Mouse (Mus musculus) heart, embryonic 16.5 days (tissue): ENCODE results near the gene Asgr1. TPM values are rescaled to one million over a fixed set of nuclear protein-coding genes. Genes with fewer than 3 reads are reported as not detected.

Source experiments
- ATAC-seq: fragments of 200-750 bp; cut with Nextera tagmentation; replicated peaks from 2 replicates; pipeline ENCODE4 v1.8.0; 2017; ENCODE audit warnings: moderate number of reproducible peaks; ENCODE audit not compliant: insufficient read depth, low FRiP score; ENCODE audit errors: extremely low read depth
- H3K27ac ChIP-seq: fragments of 300-500 bp; sonication (generic); 2 replicates; pipeline ENCODE4 v1.5.1; 2014; ENCODE audit warnings: mild to moderate bottlenecking, low read length, control low read depth, moderate library complexity
- H3K27me3 ChIP-seq: fragments of 300-500 bp; sonication (generic); 2 replicates; pipeline ENCODE4 v1.6.1; 2014; ENCODE audit warnings: low read length, mixed read lengths; ENCODE audit not compliant: control insufficient read depth, insufficient read depth
- H3K36me3 ChIP-seq: fragments of 300-500 bp; sonication (generic); 2 replicates; pipeline ENCODE4 v1.6.1; 2014; ENCODE audit not compliant: control insufficient read depth, insufficient read depth
- H3K4me1 ChIP-seq: fragments of 300-500 bp; sonication (generic); 2 replicates; pipeline ENCODE4 v1.6.1; 2014; ENCODE audit warnings: low read length, mixed read lengths; ENCODE audit not compliant: control insufficient read depth, insufficient read depth
- H3K4me2 ChIP-seq: fragments of 300-500 bp; sonication (generic); 2 replicates; pipeline ENCODE4 v1.6.1; 2014; ENCODE audit warnings: low read depth, mild to moderate bottlenecking, control low read depth, low read length
- H3K4me3 ChIP-seq: fragments of 300-500 bp; sonication (generic); 2 replicates; pipeline ENCODE4 v1.5.1; 2014; ENCODE audit warnings: mild to moderate bottlenecking, control low read depth, low read length
- H3K9ac ChIP-seq: fragments of 300-500 bp; sonication (generic); 2 replicates; pipeline ENCODE4 v1.6.1; 2014; ENCODE audit warnings: low read length, control low read depth
- H3K9me3 ChIP-seq: fragments of 300-500 bp; sonication (generic); replicated peaks from 2 replicates; pipeline ENCODE4 v1.6.1; 2016; ENCODE audit warnings: low read length; ENCODE audit not compliant: control insufficient read depth
- WGBS: fragments of 180-500 bp; shearing (Covaris S2); extraction: QIAGEN DNeasy Blood & Tissue Kit; methylation state at CpG from one replicate; pipeline ENCODE4 v1.1.7; 2014; 5-methylcytosine and 5-hydroxymethylcytosine counted together
- polyA plus RNA-seq: library from polyadenylated mRNA; unstranded; fragments of >200 nt; fragmentation: Nextera tagmentation; extraction: Ambion mirVana; gene quantifications from 2 replicates; pipeline ENCODE4 v1.2.1, GENCODE M21; 2015

Asgr1 gene
- polyA plus RNA-seq, 1 experiment from 2014 or later: not detected

DNA sequence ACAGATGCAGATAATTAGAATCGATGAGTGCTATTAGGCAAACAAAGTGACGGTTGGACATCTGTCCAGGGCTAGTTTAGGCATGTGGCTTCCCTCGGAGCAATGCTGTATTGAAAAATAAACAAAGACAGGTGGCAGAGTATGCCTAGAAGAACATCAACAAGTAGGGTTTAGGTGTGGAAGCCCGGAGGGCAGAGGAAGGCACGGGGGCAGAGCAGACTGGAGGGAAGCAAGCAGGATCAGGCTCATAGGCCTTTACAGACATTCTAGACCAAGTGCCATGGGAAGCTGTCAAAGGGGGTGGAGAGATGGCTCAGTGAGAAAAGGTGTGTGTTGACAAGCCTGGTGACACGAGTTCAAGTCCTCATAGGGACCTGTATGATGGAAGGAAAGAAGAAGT, 4.5 kb upstream of the Asgr1 start:
- Histone ChIP-seq H3K9ac (no peak overlapping the region), H3K4me1 (no peaks in the 10 kb centered on the region), H3K36me3 (no peaks in the 10 kb centered on the region), H3K27ac (no peak overlapping the region), H3K4me3 (no peak overlapping the region), H3K27me3 (no peaks in the 10 kb centered on the region), H3K9me3 (no peaks in the 10 kb centered on the region), H3K4me2 (no peak overlapping the region)
- ATAC-seq: no peak
- 73% methylated on average over 6 of the region's 6 CpGs for WGBS

DNA sequence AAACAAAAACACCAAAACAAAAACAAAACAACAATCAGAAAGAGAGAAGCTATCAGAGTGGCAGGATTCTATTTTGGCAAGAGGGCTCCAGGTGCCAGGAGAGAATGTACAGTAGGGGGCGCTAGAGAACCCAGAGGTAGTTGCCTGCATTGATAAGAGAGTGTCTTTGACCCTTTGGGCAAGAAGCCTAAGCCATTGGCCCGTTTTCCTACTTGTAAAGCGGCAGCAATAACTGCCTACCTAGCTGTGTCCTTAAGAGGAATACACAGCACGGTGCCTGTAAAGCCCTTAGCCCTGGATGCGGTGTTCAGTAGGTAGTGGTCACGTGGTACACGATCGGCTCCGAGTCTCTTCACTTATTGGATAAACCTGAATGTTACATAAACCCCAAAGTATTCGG, 4.1 kb upstream of the Asgr1 start:
- Histone ChIP-seq H3K4me1 (no peaks in the 10 kb centered on the region), H3K4me2 (no peak overlapping the region), H3K27me3 (no peaks in the 10 kb centered on the region), H3K9me3 (no peaks in the 10 kb centered on the region), H3K36me3 (no peaks in the 10 kb centered on the region), H3K27ac (no peak overlapping the region), H3K4me3 (no peak overlapping the region), H3K9ac (no peak overlapping the region)
- ATAC-seq: no peak
- WGBS: 51% methylated on average over 10 of the region's 10 CpGs

DNA sequence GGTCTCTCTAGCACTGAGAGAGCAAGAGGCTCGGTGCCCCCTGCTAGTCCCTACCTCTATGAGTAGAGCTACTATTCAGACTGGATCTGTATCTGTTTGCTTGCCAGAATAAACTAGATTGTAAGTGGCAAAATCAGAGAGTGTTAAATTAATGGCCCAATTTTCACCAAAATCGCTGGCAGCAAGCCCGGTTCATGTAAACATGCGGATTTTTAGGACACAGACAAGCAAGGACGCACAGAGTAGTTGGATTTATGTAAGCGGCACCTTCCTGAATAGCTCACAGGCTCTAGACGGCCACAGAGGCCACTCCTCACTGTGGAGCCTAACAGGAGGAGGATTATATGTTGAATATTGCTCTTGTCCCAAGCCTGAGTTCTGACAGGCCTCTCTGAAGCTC, 729 bp upstream of the Asgr1 start:
- Histone ChIP-seq H3K36me3 (no peaks in the 10 kb centered on the region), H3K9me3 (no peaks in the 10 kb centered on the region), H3K4me2 (no peak overlapping the region), H3K9ac (no peak overlapping the region), H3K27me3 (peaks cover 2% of the 10 kb centered on the region; the same call in 1 of the 2 replicates), H3K4me3 (no peak overlapping the region), H3K4me1 (no peaks in the 10 kb centered on the region), H3K27ac (no peak overlapping the region)
- ATAC-seq: no peak
- WGBS: 61% methylated on average over 7 of the region's 7 CpGs

DNA sequence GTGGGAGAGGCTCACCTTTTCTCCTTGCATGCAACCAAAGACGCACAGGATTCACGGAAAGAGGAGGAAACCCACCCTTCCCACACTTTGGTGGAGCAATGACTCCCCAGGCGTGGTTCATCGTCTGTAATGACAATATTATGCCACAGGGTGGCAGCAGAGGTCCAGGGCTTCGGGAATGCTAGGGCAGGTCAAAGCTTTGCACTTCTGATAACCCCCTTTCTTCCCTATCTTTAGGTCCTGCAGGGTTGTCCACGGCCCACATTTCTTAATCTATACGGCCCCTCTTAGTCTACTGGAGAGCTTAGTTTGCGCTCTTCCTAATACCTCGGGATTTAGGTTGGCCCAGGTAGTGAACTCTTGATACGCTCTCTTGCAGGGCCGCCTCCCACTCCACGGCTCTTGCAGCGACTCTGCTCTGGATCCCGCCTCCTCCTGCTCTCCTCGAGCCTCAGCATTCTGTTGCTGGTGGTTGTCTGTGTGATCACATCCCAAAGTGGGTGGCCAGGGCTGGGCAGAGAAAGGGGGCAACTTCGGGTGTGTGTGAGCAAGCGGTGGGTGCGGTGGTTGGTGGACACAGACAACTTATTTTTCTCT, 1.8 kb downstream of the Asgr1 start:
- Histone ChIP-seq H3K9ac (no peak overlapping the region), H3K4me3 (no peak overlapping the region)
- WGBS: 22% methylated on average over 18 of the region's 18 CpGs

DNA sequence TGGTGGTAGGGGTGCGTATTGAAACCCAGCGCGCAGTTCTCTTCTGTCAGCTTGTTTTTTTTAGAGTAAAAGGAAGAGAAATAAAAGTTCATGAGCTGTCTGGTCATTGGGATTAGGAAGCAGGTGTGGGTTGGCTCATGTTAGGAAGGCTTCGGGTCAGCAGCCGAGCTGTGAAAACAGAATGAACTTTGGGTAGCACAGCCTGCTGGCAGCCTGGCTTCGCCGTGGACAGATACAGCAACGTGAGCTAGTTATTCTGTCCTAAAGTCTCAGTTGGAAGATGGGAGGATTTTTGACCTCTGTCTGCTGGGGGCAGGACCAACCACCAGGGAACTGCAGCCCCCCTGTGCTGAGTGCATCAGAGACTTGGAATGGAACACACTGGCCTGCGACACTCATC, 3.9 kb downstream of the Asgr1 start:
- H3K27me3 ChIP-seq: peaks cover 2% of the 10 kb centered on the region; the same call in 1 of the 2 replicates
- H3K4me1 ChIP-seq: no peaks in the 10 kb centered on the region
- no peak overlapping the region for H3K4me3 ChIP-seq
- H3K36me3 ChIP-seq: no peaks in the 10 kb centered on the region
- WGBS: 90% methylated on average over 9 of the region's 9 CpGs
- no peak for ATAC-seq
- no peaks in the 10 kb centered on the region for H3K9me3 ChIP-seq
- no peak overlapping the region for H3K27ac ChIP-seq
- no peak overlapping the region for H3K4me2 ChIP-seq
- no peak overlapping the region for H3K9ac ChIP-seq

More for the DNA sequence above, 1.8 kb downstream of the Asgr1 start:
- peak overlapping the region; percentile 31; the same call in 1 of the 2 replicates for H3K4me2 ChIP-seq
- no peak for ATAC-seq
- peaks cover 2% of the 10 kb centered on the region; the same call in 1 of the 2 replicates for H3K27me3 ChIP-seq
- no peak overlapping the region for H3K27ac ChIP-seq
- H3K36me3 ChIP-seq: no peaks in the 10 kb centered on the region
- no peaks in the 10 kb centered on the region for H3K9me3 ChIP-seq
- H3K4me1 ChIP-seq: no peaks in the 10 kb centered on the region

DNA sequence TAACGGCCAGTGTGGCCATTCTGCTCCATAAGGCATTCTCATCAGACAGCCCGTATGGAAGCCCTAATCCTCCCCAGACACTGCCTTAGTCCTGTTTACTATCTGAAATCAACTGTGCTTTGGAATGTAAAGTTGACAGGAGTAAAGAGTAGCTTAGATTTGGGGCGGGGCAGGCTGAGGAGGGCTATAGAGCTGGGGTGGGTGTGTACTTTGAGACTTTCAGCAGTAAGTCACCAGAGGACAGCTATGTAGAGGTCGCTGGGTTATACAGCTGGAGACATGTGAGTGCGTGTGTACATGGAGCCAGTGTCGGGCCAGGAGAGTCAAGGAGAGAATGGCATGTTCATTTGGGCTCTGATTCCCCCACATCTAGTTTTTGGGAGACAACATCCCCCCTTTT, 6.0 kb downstream of the Asgr1 start:
- no peak for ATAC-seq
- H3K9me3 ChIP-seq: no peaks in the 10 kb centered on the region; the same call in 1 of the 2 replicates
- no peaks in the 10 kb centered on the region for H3K36me3 ChIP-seq
- no peak overlapping the region for H3K4me3 ChIP-seq
- no peak overlapping the region for H3K9ac ChIP-seq
- H3K27me3 ChIP-seq: peaks cover 2% of the 10 kb centered on the region; the same call in 1 of the 2 replicates
- no peaks in the 10 kb centered on the region for H3K4me1 ChIP-seq
- no peak overlapping the region for H3K27ac ChIP-seq
- WGBS: 26% methylated on average over 6 of the region's 6 CpGs
- H3K4me2 ChIP-seq: no peak overlapping the region

DNA sequence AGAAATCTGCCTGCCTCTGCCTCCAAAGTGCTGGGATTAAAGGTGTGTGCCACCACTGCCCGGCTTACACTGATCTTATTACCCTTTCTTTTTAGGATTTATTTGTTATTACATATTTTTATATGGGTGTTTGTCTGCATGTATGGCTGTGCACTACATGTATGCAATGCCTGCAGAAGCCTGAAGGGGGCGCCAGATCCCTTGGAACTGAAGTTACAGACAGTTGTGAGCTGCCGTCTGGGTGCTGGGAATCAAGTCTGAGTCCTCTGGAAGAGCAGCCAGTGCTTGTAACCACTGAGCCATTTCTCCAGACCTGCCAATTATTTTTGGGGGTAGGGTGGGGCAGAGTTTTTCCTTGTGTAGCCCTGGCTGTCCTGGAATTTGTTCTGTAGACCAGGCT, 9.2 kb downstream of the Asgr1 start:
- no peaks in the 10 kb centered on the region for H3K27me3 ChIP-seq
- H3K4me2 ChIP-seq: no peak overlapping the region
- H3K9ac ChIP-seq: no peak overlapping the region
- no peak overlapping the region for H3K27ac ChIP-seq
- 72% methylated on average over 3 of the region's 3 CpGs for WGBS
- no peaks in the 10 kb centered on the region; the same call in 1 of the 2 replicates for H3K9me3 ChIP-seq
- no peaks in the 10 kb centered on the region for H3K36me3 ChIP-seq
- H3K4me1 ChIP-seq: no peaks in the 10 kb centered on the region
- ATAC-seq: no peak
- no peak overlapping the region for H3K4me3 ChIP-seq

DNA sequence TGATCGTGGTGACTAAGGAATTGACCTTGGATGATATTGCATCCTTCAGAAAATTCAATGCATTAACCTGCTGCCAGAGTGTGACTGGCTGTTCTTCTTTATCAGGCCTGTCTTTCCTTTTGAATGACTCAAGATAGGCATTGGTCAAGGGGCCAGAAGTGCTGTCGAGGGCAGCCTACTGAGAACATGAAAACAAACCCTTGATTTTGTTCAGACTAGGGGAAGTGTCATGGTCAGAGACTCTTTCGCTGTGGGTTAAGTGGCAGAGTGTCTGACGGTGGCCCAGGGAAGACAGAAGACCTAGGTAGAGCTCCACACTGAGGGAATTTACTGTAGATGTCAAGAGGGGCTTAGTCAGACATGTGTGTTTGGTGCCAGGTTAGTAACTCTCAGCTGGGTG, 12.8 kb downstream of the Asgr1 start:
- H3K36me3 ChIP-seq: no peaks in the 10 kb centered on the region
- no peak for ATAC-seq
- H3K9ac ChIP-seq: no peak overlapping the region
- no peaks in the 10 kb centered on the region; the same call in 1 of the 2 replicates for H3K9me3 ChIP-seq
- no peaks in the 10 kb centered on the region for H3K4me1 ChIP-seq
- no peaks in the 10 kb centered on the region for H3K27me3 ChIP-seq
- H3K4me2 ChIP-seq: no peak overlapping the region
- H3K4me3 ChIP-seq: no peak overlapping the region
- no peak overlapping the region for H3K27ac ChIP-seq
- WGBS: 40% methylated on average over 4 of the region's 4 CpGs

DNA sequence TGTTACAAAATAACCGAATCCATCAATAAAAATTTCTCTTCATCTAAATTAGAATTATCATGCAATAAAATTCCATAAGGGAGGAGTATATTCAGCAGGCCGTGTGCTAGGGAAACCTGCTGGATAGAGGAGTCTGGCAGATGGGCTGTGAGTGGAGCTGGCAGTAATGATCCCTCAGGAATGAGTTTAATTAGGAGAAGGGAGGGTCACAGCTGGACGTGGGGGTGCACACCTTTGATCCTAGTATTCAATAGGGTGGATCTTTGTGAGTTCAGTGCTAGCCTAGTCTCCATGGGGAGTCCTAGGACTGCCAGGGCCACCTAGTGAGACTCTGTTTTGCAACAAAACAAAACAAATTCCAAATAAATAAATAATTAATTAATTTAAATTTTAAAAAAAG, 14.4 kb downstream of the Asgr1 start:
- no peak overlapping the region for H3K27ac ChIP-seq
- 65% methylated on average over 3 of the region's 3 CpGs for WGBS
- no peak overlapping the region for H3K4me3 ChIP-seq
- no peak overlapping the region for H3K9ac ChIP-seq
- H3K4me1 ChIP-seq: no peaks in the 10 kb centered on the region
- no peaks in the 10 kb centered on the region; the same call in 1 of the 2 replicates for H3K9me3 ChIP-seq
- H3K36me3 ChIP-seq: no peaks in the 10 kb centered on the region
- H3K4me2 ChIP-seq: no peak overlapping the region
- ATAC-seq: no peak
- no peaks in the 10 kb centered on the region for H3K27me3 ChIP-seq
